Mouse (Mus musculus): ENCODE results near the gene Cnn1. TPM values are rescaled to one million over a fixed set of nuclear protein-coding genes. Genes with fewer than 3 reads are reported as not detected.
A peak's percentile ranks its signal among the peaks of the same experiment; 100 is the strongest.

Gene Cnn1
- polyA plus RNA-seq, 1 experiment from 2014 or later, result 432 TPM

DNA sequence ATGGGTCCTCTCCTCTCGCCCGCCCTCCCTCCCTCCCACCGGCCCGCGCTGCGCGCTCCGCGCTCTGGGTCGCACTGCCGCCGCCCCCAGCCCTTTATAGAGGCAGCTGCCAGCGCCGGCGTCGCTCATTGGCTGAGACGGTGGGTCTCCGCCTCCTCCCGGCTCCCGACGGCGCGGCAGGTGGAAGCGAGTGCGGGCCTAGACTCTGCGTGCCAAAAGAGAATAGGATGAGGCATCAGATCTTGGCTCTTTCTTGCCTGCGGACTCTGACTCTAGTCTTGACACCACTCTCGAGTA is 47.1 kb upstream of the Cnn1 start, which contains the start of gene Elavl3:
Gene Elavl3 (minus strand): TSS at position 66 of the 297 bp plus-strand sequence.
- 2% methylated on average over 19 of the region's 28 CpGs for WGBS
- peak within 1 kb of the TSS; percentile 34 for H3K4me3 ChIP-seq (ENCODE audit: low read depth, low read length)
- H3K27ac ChIP-seq (ENCODE audit: low read depth, low read length), result no peak within 1 kb of the TSS
- no peak for TF ChIP-seq CTCF (IDR thresholded peaks at IDR 0.05; ENCODE audit: low read depth)
- 0 out of 2 replicates have a peak, but pooled peaks cover 2% of the 10 kb centered on the region for H3K36me3 ChIP-seq (ENCODE audit: control insufficient read depth, insufficient read depth)
- ATAC-seq, result no peak
- H3K4me1 ChIP-seq (replicated peaks; ENCODE audit: control insufficient read depth, insufficient read depth, low read length), result 0 out of 2 replicates have a peak, but pooled peaks cover 7% of the 10 kb centered on the region
- H3K4me2 ChIP-seq (replicated peaks; ENCODE audit: low read depth), result peak within 1 kb of the TSS; percentile 66
- H3K9me3 ChIP-seq (ENCODE audit: control insufficient read depth), result no peaks in the 10 kb centered on the region
- H3K27me3 ChIP-seq (replicated peaks; ENCODE audit: control insufficient read depth, insufficient read depth, low read length), result peaks cover 43% of the 10 kb centered on the region
- no peak within 1 kb of the TSS; the same call in 1 of the 2 replicates for H3K9ac ChIP-seq (ENCODE audit: low read depth, low read length)

DNA sequence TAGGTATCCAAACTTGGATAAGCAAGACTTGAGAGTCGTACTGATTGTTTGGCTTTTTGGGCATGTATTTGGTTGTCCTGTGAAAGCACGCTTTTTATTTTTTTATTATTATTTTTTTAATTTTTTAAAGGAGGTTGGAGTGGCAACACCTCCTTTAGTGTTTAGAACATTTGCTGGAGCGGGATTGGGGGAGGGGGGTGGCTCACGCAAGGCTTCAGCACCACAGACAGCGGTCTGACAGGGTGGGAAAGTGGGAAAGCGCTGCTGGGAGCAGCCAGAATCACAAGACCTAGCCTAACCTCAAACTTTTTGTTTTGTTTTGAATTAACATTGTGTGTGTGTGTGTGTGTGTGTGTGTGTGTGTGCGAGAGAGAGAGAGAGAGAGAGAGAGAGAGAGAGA is 45.4 kb upstream of the Cnn1 start:
- Histone ChIP-seq H3K9me3 (ENCODE audit: control insufficient read depth) (no peaks in the 10 kb centered on the region), H3K27ac (ENCODE audit: low read depth, low read length) (no peak overlapping the region), H3K36me3 (ENCODE audit: control insufficient read depth, insufficient read depth) (peaks cover 20% of the 10 kb centered on the region), H3K4me1 (replicated peaks; ENCODE audit: control insufficient read depth, insufficient read depth, low read length) (0 out of 2 replicates have a peak, but pooled peaks cover 7% of the 10 kb centered on the region), H3K9ac (ENCODE audit: low read depth, low read length) (no peak overlapping the region), H3K4me3 (ENCODE audit: low read depth, low read length) (no peak overlapping the region), H3K4me2 (replicated peaks; ENCODE audit: low read depth) (no peak overlapping the region), H3K27me3 (replicated peaks; ENCODE audit: control insufficient read depth, insufficient read depth, low read length) (peaks cover 43% of the 10 kb centered on the region)
- WGBS, result 25% methylated on average over 7 of the region's 7 CpGs
- no peak for ATAC-seq
- TF ChIP-seq CTCF (IDR thresholded peaks at IDR 0.05; ENCODE audit: low read depth), result no peak

DNA sequence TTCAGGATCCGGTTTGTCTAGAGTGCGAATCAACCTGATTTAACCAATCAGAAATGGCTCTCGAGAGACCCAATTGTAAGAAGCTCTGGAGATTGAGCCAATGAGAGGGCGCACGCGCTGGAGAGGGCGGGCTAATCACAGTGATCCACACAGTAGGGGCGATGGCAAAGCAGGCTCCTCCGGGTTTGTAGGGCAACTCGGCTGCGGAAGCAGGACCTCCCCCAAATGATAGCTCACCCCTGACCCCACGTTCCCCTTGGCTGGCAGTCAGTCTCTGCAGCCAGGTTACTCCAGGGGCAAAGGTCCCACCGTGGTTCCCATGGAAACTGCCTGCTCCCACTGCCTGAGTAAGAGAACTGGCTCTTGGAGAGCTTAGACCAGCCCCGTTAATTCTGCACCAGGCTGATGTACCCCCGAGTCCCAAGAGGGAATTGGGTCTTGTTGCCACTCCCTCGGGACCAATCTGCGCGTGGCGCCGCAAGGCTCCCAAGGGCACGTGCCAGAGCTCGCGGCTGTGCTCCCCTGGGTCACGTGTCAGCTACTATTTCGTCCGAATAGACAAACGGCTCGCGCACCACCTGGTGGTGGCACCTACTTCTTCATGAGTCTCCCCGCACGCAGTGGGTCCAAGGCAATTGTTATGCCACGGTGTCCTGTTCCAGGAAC is 44.5 kb upstream of the Cnn1 start:
- no peak overlapping the region for H3K27ac ChIP-seq (ENCODE audit: low read depth, low read length)
- peak; percentile 29 for ATAC-seq
- H3K9me3 ChIP-seq (ENCODE audit: control insufficient read depth), result no peaks in the 10 kb centered on the region
- no peak overlapping the region for H3K4me3 ChIP-seq (ENCODE audit: low read depth, low read length)
- 3% methylated on average over 32 of the region's 32 CpGs for WGBS
- H3K27me3 ChIP-seq (replicated peaks; ENCODE audit: control insufficient read depth, insufficient read depth, low read length), result peaks cover 43% of the 10 kb centered on the region
- H3K36me3 ChIP-seq (ENCODE audit: control insufficient read depth, insufficient read depth), result peaks cover 27% of the 10 kb centered on the region
- H3K4me2 ChIP-seq (replicated peaks; ENCODE audit: low read depth), result peak overlapping the region; percentile 35; the same call in 1 of the 2 replicates
- H3K4me1 ChIP-seq (replicated peaks; ENCODE audit: control insufficient read depth, insufficient read depth, low read length), result 0 out of 2 replicates have a peak, but pooled peaks cover 7% of the 10 kb centered on the region
- no peak overlapping the region for H3K9ac ChIP-seq (ENCODE audit: low read depth, low read length)
- TF ChIP-seq CTCF (IDR thresholded peaks at IDR 0.05; ENCODE audit: low read depth), result peak; percentile 86

DNA sequence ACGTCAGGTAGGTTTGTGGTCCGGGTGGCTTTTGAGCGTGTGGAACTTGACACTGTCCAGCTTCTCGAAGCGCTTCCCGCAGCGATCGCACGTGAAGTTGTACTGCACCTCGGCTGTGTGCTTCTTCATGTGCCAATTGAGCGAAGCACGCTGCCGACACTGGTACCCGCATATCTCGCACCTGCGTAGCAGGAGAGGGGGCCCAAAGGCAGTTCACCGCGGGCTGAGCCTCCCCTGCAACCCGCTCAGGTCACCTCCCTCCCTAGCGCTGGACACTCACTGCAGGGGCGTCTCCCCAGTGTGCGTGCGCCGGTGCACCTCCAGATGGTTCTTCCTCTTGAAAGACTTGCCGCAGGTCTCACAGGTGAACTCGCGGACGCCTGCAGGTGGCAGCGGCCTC is 43.3 kb upstream of the Cnn1 start:
- H3K9ac ChIP-seq (ENCODE audit: low read depth, low read length), result no peak overlapping the region
- H3K27me3 ChIP-seq (replicated peaks; ENCODE audit: control insufficient read depth, insufficient read depth, low read length), result peaks cover 38% of the 10 kb centered on the region
- H3K9me3 ChIP-seq (ENCODE audit: control insufficient read depth), result no peaks in the 10 kb centered on the region
- peaks cover 30% of the 10 kb centered on the region for H3K36me3 ChIP-seq (ENCODE audit: control insufficient read depth, insufficient read depth)
- H3K27ac ChIP-seq (ENCODE audit: low read depth, low read length), result no peak overlapping the region
- 0 out of 2 replicates have a peak, but pooled peaks cover 4% of the 10 kb centered on the region for H3K4me1 ChIP-seq (replicated peaks; ENCODE audit: control insufficient read depth, insufficient read depth, low read length)
- no peak for ATAC-seq
- TF ChIP-seq CTCF (IDR thresholded peaks at IDR 0.05; ENCODE audit: low read depth), result no peak
- 27% methylated on average over 29 of the region's 29 CpGs for whole genome bisulfite sequencing
- H3K4me3 ChIP-seq (ENCODE audit: low read depth, low read length), result no peak overlapping the region
- H3K4me2 ChIP-seq (replicated peaks; ENCODE audit: low read depth), result no peak overlapping the region

DNA sequence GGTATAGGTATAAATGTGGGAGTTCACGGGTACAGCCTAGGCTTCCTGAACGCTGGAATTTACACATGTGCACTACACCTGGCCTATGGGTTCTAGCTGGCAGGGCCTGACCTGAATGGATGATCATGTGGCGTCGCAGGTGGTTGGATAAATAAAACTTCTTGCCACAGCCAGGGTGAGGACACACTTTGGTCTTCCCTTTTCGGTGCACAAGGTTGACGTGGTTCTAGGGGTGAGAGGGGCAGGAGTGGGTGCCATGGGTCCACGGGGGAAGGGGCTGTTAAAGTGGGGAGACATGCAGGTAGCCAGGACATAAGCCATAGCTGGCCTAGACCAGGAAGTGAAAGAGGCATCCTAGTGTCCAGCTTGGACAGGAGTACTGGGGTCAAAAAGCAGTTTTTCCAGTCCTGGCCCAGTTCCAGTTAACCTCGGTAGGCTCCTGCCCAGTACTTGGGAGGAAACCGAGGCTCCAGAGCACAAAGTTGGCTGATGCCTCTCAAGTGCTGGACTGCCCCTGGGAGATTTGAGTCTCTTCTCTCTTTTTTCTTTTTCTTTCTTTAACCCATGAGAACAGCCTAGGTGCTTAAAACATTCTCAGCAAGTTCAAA is 42.6 kb upstream of the Cnn1 start:
- no peak for TF ChIP-seq CTCF (IDR thresholded peaks at IDR 0.05; ENCODE audit: low read depth)
- peaks cover 31% of the 10 kb centered on the region for H3K27me3 ChIP-seq (replicated peaks; ENCODE audit: control insufficient read depth, insufficient read depth, low read length)
- no peak overlapping the region for H3K27ac ChIP-seq (ENCODE audit: low read depth, low read length)
- H3K4me1 ChIP-seq (replicated peaks; ENCODE audit: control insufficient read depth, insufficient read depth, low read length), result 0 out of 2 replicates have a peak, but pooled peaks cover 4% of the 10 kb centered on the region
- H3K9ac ChIP-seq (ENCODE audit: low read depth, low read length), result no peak overlapping the region
- no peak overlapping the region for H3K4me3 ChIP-seq (ENCODE audit: low read depth, low read length)
- 73% methylated on average over 9 of the region's 9 CpGs for WGBS
- no peak for ATAC-seq
- H3K9me3 ChIP-seq (ENCODE audit: control insufficient read depth), result no peaks in the 10 kb centered on the region
- no peak overlapping the region for H3K4me2 ChIP-seq (replicated peaks; ENCODE audit: low read depth)
- H3K36me3 ChIP-seq (ENCODE audit: control insufficient read depth, insufficient read depth), result peaks cover 35% of the 10 kb centered on the region

DNA sequence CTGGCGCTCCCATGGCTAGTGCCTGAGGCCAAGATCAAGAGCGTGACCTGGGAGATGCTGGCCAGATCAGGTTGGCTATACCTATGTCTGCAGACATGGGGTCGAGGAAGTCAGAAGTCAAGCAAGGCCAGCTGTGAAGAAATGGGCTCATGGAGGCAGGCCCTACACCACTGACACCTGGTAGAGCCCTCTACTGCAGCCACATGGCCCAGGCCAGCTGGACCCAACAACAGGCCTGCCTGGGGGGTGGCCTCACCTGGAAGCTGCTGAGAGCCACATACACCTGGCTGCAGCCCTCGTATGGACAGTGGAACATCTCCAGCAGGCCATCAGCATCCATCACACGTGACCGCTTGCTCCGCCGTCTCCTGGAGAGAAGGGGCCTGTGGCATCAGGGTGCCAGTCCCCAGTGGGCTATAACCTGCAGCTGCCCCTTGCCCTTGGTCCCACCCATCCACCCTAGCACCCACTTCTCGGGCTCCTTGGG is 41.9 kb upstream of the Cnn1 start:
- H3K27ac ChIP-seq (ENCODE audit: low read depth, low read length), result no peak overlapping the region
- H3K9me3 ChIP-seq (ENCODE audit: control insufficient read depth), result no peaks in the 10 kb centered on the region
- H3K4me3 ChIP-seq (ENCODE audit: low read depth, low read length), result no peak overlapping the region
- ATAC-seq, result no peak
- WGBS, result 91% methylated on average over 9 of the region's 9 CpGs
- TF ChIP-seq CTCF (IDR thresholded peaks at IDR 0.05; ENCODE audit: low read depth), result no peak
- H3K4me2 ChIP-seq (replicated peaks; ENCODE audit: low read depth), result no peak overlapping the region
- peaks cover 40% of the 10 kb centered on the region for H3K36me3 ChIP-seq (ENCODE audit: control insufficient read depth, insufficient read depth)
- 0 out of 2 replicates have a peak, but pooled peaks cover 4% of the 10 kb centered on the region for H3K4me1 ChIP-seq (replicated peaks; ENCODE audit: control insufficient read depth, insufficient read depth, low read length)
- no peak overlapping the region for H3K9ac ChIP-seq (ENCODE audit: low read depth, low read length)
- peaks cover 24% of the 10 kb centered on the region for H3K27me3 ChIP-seq (replicated peaks; ENCODE audit: control insufficient read depth, insufficient read depth, low read length)
